Mouse (Mus musculus): Measurements from ENCODE around the gene Zfyve1. TPM values are rescaled to one million over a fixed set of nuclear protein-coding genes. Genes with fewer than 3 reads are reported as not detected.

Gene Zfyve1
- polyA plus RNA-seq, 1 experiment from 2014 or later = 9.4 TPM

GRCm38 (mm10) chr12:83577445-83577844, 19.6 kb downstream of the Zfyve1 start:
- Histone ChIP-seq H3K27ac (ENCODE audit: low read depth, low read length) (peak overlapping the region; percentile 95), H3K36me3 (ENCODE audit: control insufficient read depth, insufficient read depth, low read length) (peaks cover 7% of the 10 kb centered on the region), H3K9me3 (ENCODE audit: control insufficient read depth, low read length) (no peaks in the 10 kb centered on the region), H3K27me3 (replicated peaks; ENCODE audit: control insufficient read depth, insufficient read depth, low read length) (no peaks in the 10 kb centered on the region), H3K9ac (ENCODE audit: low read depth, low read length) (no peak overlapping the region), H3K4me3 (ENCODE audit: low read depth, low read length) (no peak overlapping the region), H3K4me1 (replicated peaks; ENCODE audit: control insufficient read depth, insufficient read depth, low read length) (peaks cover 32% of the 10 kb centered on the region), H3K4me2 (no peak overlapping the region)
- 96% methylated on average over 5 of the region's 5 CpGs for WGBS
- ATAC-seq (replicated peaks; ENCODE audit: low FRiP score) (no peak), DNase-seq (ENCODE audit: low spot score) (no peak)

- WGBS = 83% methylated on average over 5 of the region's 5 CpGs
- Histone ChIP-seq H3K27ac (ENCODE audit: low read depth, low read length) (no peak overlapping the region), H3K4me1 (replicated peaks; ENCODE audit: control insufficient read depth, insufficient read depth, low read length) (peaks cover under 1% of the 10 kb centered on the region; the same call in 1 of the 2 replicates), H3K27me3 (replicated peaks; ENCODE audit: control insufficient read depth, insufficient read depth, low read length) (no peaks in the 10 kb centered on the region), H3K4me3 (ENCODE audit: low read depth, low read length) (no peak overlapping the region), H3K36me3 (ENCODE audit: control insufficient read depth, insufficient read depth, low read length) (peaks cover 22% of the 10 kb centered on the region), H3K9ac (ENCODE audit: low read depth, low read length) (no peak overlapping the region), H3K4me2 (no peak overlapping the region), H3K9me3 (ENCODE audit: control insufficient read depth, low read length) (no peaks in the 10 kb centered on the region)
- DNase-seq (ENCODE audit: low spot score) (no peak), ATAC-seq (replicated peaks; ENCODE audit: low FRiP score) (no peak)
Observed at GRCm38 (mm10) chr12:83572717-83573116, 24.3 kb downstream of the Zfyve1 start.

- 81% methylated on average over 3 of the region's 3 CpGs for whole genome bisulfite sequencing
Observed at GRCm38 (mm10) chr12:83569866-83570265, 27.2 kb downstream of the Zfyve1 start.

GRCm38 (mm10) chr12:83562589-83562988, 34.4 kb downstream of the Zfyve1 start:
- Histone ChIP-seq H3K27me3 (replicated peaks; ENCODE audit: control insufficient read depth, insufficient read depth, low read length) (no peaks in the 10 kb centered on the region), H3K4me1 (replicated peaks; ENCODE audit: control insufficient read depth, insufficient read depth, low read length) (peaks cover 4% of the 10 kb centered on the region; the same call in 1 of the 2 replicates), H3K36me3 (ENCODE audit: control insufficient read depth, insufficient read depth, low read length) (peaks cover 21% of the 10 kb centered on the region), H3K4me2 (no peak overlapping the region), H3K27ac (ENCODE audit: low read depth, low read length) (no peak overlapping the region), H3K9me3 (ENCODE audit: control insufficient read depth, low read length) (no peaks in the 10 kb centered on the region), H3K4me3 (ENCODE audit: low read depth, low read length) (no peak overlapping the region), H3K9ac (ENCODE audit: low read depth, low read length) (no peak overlapping the region)
- DNase-seq (ENCODE audit: low spot score) = no peak
- WGBS = 89% methylated on average over 3 of the region's 3 CpGs
- no peak for ATAC-seq (replicated peaks; ENCODE audit: low FRiP score)

More at GRCm38 (mm10) chr12:83569866-83570265, 27.2 kb downstream of the Zfyve1 start:
- H3K4me1 ChIP-seq (replicated peaks; ENCODE audit: control insufficient read depth, insufficient read depth, low read length) = no peaks in the 10 kb centered on the region
- ATAC-seq (replicated peaks; ENCODE audit: low FRiP score) (no peak), DNase-seq (ENCODE audit: low spot score) (no peak)
- H3K9ac ChIP-seq (ENCODE audit: low read depth, low read length) = no peak overlapping the region
- no peaks in the 10 kb centered on the region for H3K9me3 ChIP-seq (ENCODE audit: control insufficient read depth, low read length)
- H3K36me3 ChIP-seq (ENCODE audit: control insufficient read depth, insufficient read depth, low read length) = peaks cover 32% of the 10 kb centered on the region
- H3K4me3 ChIP-seq (ENCODE audit: low read depth, low read length) = no peak overlapping the region
- no peak overlapping the region for H3K27ac ChIP-seq (ENCODE audit: low read depth, low read length)
- no peaks in the 10 kb centered on the region for H3K27me3 ChIP-seq (replicated peaks; ENCODE audit: control insufficient read depth, insufficient read depth, low read length)
- no peak overlapping the region for H3K4me2 ChIP-seq

- no peak overlapping the region for H3K4me2 ChIP-seq
- DNase-seq (ENCODE audit: low spot score) = no peak
- peaks cover 11% of the 10 kb centered on the region for H3K4me1 ChIP-seq (replicated peaks; ENCODE audit: control insufficient read depth, insufficient read depth, low read length)
- H3K9ac ChIP-seq (ENCODE audit: low read depth, low read length) = no peak overlapping the region
- no peaks in the 10 kb centered on the region for H3K27me3 ChIP-seq (replicated peaks; ENCODE audit: control insufficient read depth, insufficient read depth, low read length)
- ATAC-seq (replicated peaks; ENCODE audit: low FRiP score) = peak; percentile 61
- no peak overlapping the region for H3K27ac ChIP-seq (ENCODE audit: low read depth, low read length)
- WGBS = 63% methylated on average over 6 of the region's 6 CpGs
- peaks cover 19% of the 10 kb centered on the region for H3K36me3 ChIP-seq (ENCODE audit: control insufficient read depth, insufficient read depth, low read length)
- no peaks in the 10 kb centered on the region for H3K9me3 ChIP-seq (ENCODE audit: control insufficient read depth, low read length)
- no peak overlapping the region for H3K4me3 ChIP-seq (ENCODE audit: low read depth, low read length)
Observed at GRCm38 (mm10) chr12:83560189-83560588, 36.8 kb downstream of the Zfyve1 start.

- H3K9ac ChIP-seq (ENCODE audit: low read depth, low read length) = no peak overlapping the region
- no peak overlapping the region for H3K4me2 ChIP-seq
- no peak for ATAC-seq (replicated peaks; ENCODE audit: low FRiP score)
- H3K27ac ChIP-seq (ENCODE audit: low read depth, low read length) = no peak overlapping the region
- peaks cover 21% of the 10 kb centered on the region for H3K36me3 ChIP-seq (ENCODE audit: control insufficient read depth, insufficient read depth, low read length)
- no peak overlapping the region for H3K4me3 ChIP-seq (ENCODE audit: low read depth, low read length)
- WGBS = 86% methylated on average over 7 of the region's 7 CpGs
- peaks cover 11% of the 10 kb centered on the region for H3K4me1 ChIP-seq (replicated peaks; ENCODE audit: control insufficient read depth, insufficient read depth, low read length)
- no peaks in the 10 kb centered on the region for H3K9me3 ChIP-seq (ENCODE audit: control insufficient read depth, low read length)
- no peak for DNase-seq (ENCODE audit: low spot score)
- H3K27me3 ChIP-seq (replicated peaks; ENCODE audit: control insufficient read depth, insufficient read depth, low read length) = no peaks in the 10 kb centered on the region
Observed at GRCm38 (mm10) chr12:83558496-83558895, 38.5 kb downstream of the Zfyve1 start.

- Histone ChIP-seq H3K27me3 (replicated peaks; ENCODE audit: control insufficient read depth, insufficient read depth, low read length) (no peaks in the 10 kb centered on the region), H3K36me3 (ENCODE audit: control insufficient read depth, insufficient read depth, low read length) (peaks cover 29% of the 10 kb centered on the region), H3K9me3 (ENCODE audit: control insufficient read depth, low read length) (no peaks in the 10 kb centered on the region), H3K9ac (ENCODE audit: low read depth, low read length) (no peak overlapping the region), H3K4me3 (ENCODE audit: low read depth, low read length) (no peak overlapping the region), H3K4me1 (replicated peaks; ENCODE audit: control insufficient read depth, insufficient read depth, low read length) (peaks cover 7% of the 10 kb centered on the region; the same call in 1 of the 2 replicates), H3K4me2 (no peak overlapping the region; the same call in 1 of the 2 replicates), H3K27ac (ENCODE audit: low read depth, low read length) (no peak overlapping the region)
- DNase-seq (ENCODE audit: low spot score) = no peak
- 57% methylated on average over 9 of the region's 9 CpGs for WGBS
- ATAC-seq (replicated peaks; ENCODE audit: low FRiP score) = no peak
Observed at GRCm38 (mm10) chr12:83555605-83556004, 41.4 kb downstream of the Zfyve1 start.

- H3K36me3 ChIP-seq (ENCODE audit: control insufficient read depth, insufficient read depth, low read length) = peaks cover 29% of the 10 kb centered on the region
- no peaks in the 10 kb centered on the region for H3K9me3 ChIP-seq (ENCODE audit: control insufficient read depth, low read length)
- H3K9ac ChIP-seq (ENCODE audit: low read depth, low read length) = no peak overlapping the region
- 77% methylated on average over 4 of the region's 4 CpGs for WGBS
- H3K27ac ChIP-seq (ENCODE audit: low read depth, low read length) = no peak overlapping the region
- H3K27me3 ChIP-seq (replicated peaks; ENCODE audit: control insufficient read depth, insufficient read depth, low read length) = no peaks in the 10 kb centered on the region
- H3K4me1 ChIP-seq (replicated peaks; ENCODE audit: control insufficient read depth, insufficient read depth, low read length) = peaks cover 7% of the 10 kb centered on the region; the same call in 1 of the 2 replicates
- H3K4me3 ChIP-seq (ENCODE audit: low read depth, low read length) = no peak overlapping the region
- H3K4me2 ChIP-seq = no peak overlapping the region
- ATAC-seq (replicated peaks; ENCODE audit: low FRiP score) (no peak), DNase-seq (ENCODE audit: low spot score) (no peak)
Observed at GRCm38 (mm10) chr12:83553816-83554215, 43.2 kb downstream of the Zfyve1 start.

GRCm38 (mm10) chr12:83551305-83551704, 45.7 kb downstream of the Zfyve1 start:
- Histone ChIP-seq H3K9me3 (ENCODE audit: control insufficient read depth, low read length) (no peaks in the 10 kb centered on the region), H3K27me3 (replicated peaks; ENCODE audit: control insufficient read depth, insufficient read depth, low read length) (no peaks in the 10 kb centered on the region), H3K4me3 (ENCODE audit: low read depth, low read length) (no peak overlapping the region), H3K4me1 (replicated peaks; ENCODE audit: control insufficient read depth, insufficient read depth, low read length) (peaks cover 7% of the 10 kb centered on the region; the same call in 1 of the 2 replicates), H3K27ac (ENCODE audit: low read depth, low read length) (no peak overlapping the region), H3K36me3 (ENCODE audit: control insufficient read depth, insufficient read depth, low read length) (peaks cover 22% of the 10 kb centered on the region), H3K4me2 (no peak overlapping the region), H3K9ac (ENCODE audit: low read depth, low read length) (no peak overlapping the region)
- 93% methylated on average over 16 of the region's 16 CpGs for WGBS
- ATAC-seq (replicated peaks; ENCODE audit: low FRiP score) (no peak), DNase-seq (ENCODE audit: low spot score) (no peak)
